Mouse (Mus musculus) embryonic facial prominence, embryonic 10.5 days (tissue): ENCODE measurements around the gene Fam208a. TPM values are rescaled to one million over a fixed set of nuclear protein-coding genes. Genes with fewer than 3 reads are reported as not detected.

Source experiments
- DNase-seq: peaks from one replicate; pipeline ENCODE4 v3.0.0-alpha.2; 2017; ENCODE audit warnings: low spot score
- H3K27ac ChIP-seq: fragments of 300-500 bp; sonication (generic); replicated peaks from 2 replicates; pipeline ENCODE4 v1.5.1; 2016; ENCODE audit warnings: mild to moderate bottlenecking
- H3K27me3 ChIP-seq: fragments of 300-500 bp; sonication (generic); replicated peaks from 2 replicates; pipeline ENCODE4 v1.6.1; 2016; ENCODE audit warnings: low read depth, mild to moderate bottlenecking; ENCODE audit not compliant: poor library complexity, severe bottlenecking
- H3K36me3 ChIP-seq: fragments of 300-500 bp; sonication (generic); replicated peaks from 2 replicates; pipeline ENCODE4 v1.6.1; 2016; ENCODE audit warnings: mild to moderate bottlenecking, moderate library complexity
- H3K4me1 ChIP-seq: fragments of 300-500 bp; sonication (generic); 2 replicates; pipeline ENCODE4 v1.6.1; 2016
- H3K4me3 ChIP-seq: fragments of 300-500 bp; sonication (generic); 2 replicates; pipeline ENCODE4 v1.5.1; 2016; ENCODE audit warnings: mild to moderate bottlenecking, moderate library complexity
- H3K9me3 ChIP-seq: fragments of 300-500 bp; sonication (generic); 2 replicates; pipeline ENCODE4 v1.6.1; 2016; ENCODE audit warnings: mild to moderate bottlenecking
- WGBS: fragments of 180-500 bp; shearing (Covaris S2); methylation state at CpG from one replicate; pipeline ENCODE4 v1.1.7; 2016; 5-methylcytosine and 5-hydroxymethylcytosine counted together
- polyA plus RNA-seq: library from polyadenylated mRNA; unstranded; fragments of >200 nt; fragmentation: Nextera tagmentation; extraction: Ambion mirVana; gene quantifications from 2 replicates; pipeline ENCODE4 v1.2.1, GENCODE M21; 2016

Fam208a gene
- 13.3 and 14.4 TPM in 2 replicates for polyA plus RNA-seq

- peak within 1 kb of the TSS; percentile 99 for H3K27ac ChIP-seq
- peak within 1 kb of the TSS; percentile 83 for H3K4me3 ChIP-seq
- H3K36me3 ChIP-seq: peaks cover 35% of the 10 kb centered on the region
- H3K9me3 ChIP-seq: peaks cover 17% of the 10 kb centered on the region
- peaks cover 10% of the 10 kb centered on the region for H3K4me1 ChIP-seq
- 2% methylated on average over 43 of the region's 43 CpGs for WGBS
- peaks cover 13% of the 10 kb centered on the region for H3K27me3 ChIP-seq
- peak; percentile 94 for DNase-seq
Observed at GRCm38 (mm10) chr14:27428573-27428972, at the start of gene Fam208a. Gene Fam208a, plus strand, starts transcription at chr14:27428834.

GRCm38 (mm10) chr14:27379404-27379803 lies 49.2 kb upstream of the Fam208a start:
- Histone ChIP-seq H3K9me3 (no peaks in the 10 kb centered on the region), H3K4me1 (no peaks in the 10 kb centered on the region), H3K27ac (no peak overlapping the region), H3K27me3 (no peaks in the 10 kb centered on the region), H3K36me3 (no peaks in the 10 kb centered on the region), H3K4me3 (no peak overlapping the region)
- DNase-seq: no peak
- WGBS: 88% methylated on average over 12 of the region's 12 CpGs

- Histone ChIP-seq H3K27ac (no peak overlapping the region), H3K4me3 (no peak overlapping the region), H3K27me3 (no peaks in the 10 kb centered on the region), H3K4me1 (no peaks in the 10 kb centered on the region), H3K36me3 (no peaks in the 10 kb centered on the region), H3K9me3 (no peaks in the 10 kb centered on the region)
- 83% methylated on average over 7 of the region's 7 CpGs for WGBS
- DNase-seq: no peak
Observed at GRCm38 (mm10) chr14:27381459-27381858, 47.2 kb upstream of the Fam208a start.

- no peak overlapping the region for H3K27ac ChIP-seq
- H3K4me1 ChIP-seq: no peaks in the 10 kb centered on the region
- H3K9me3 ChIP-seq: no peaks in the 10 kb centered on the region
- H3K27me3 ChIP-seq: no peaks in the 10 kb centered on the region
- 90% methylated on average over 5 of the region's 5 CpGs for WGBS
- no peaks in the 10 kb centered on the region for H3K36me3 ChIP-seq
- no peak for DNase-seq
- H3K4me3 ChIP-seq: no peak overlapping the region
Observed at GRCm38 (mm10) chr14:27383321-27383830, 45.3 kb upstream of the Fam208a start.

GRCm38 (mm10) chr14:27384143-27384542 lies 44.5 kb upstream of the Fam208a start:
- no peaks in the 10 kb centered on the region for H3K9me3 ChIP-seq
- H3K36me3 ChIP-seq: no peaks in the 10 kb centered on the region
- WGBS: 90% methylated on average over 4 of the region's 4 CpGs
- H3K27me3 ChIP-seq: no peaks in the 10 kb centered on the region
- H3K4me1 ChIP-seq: no peaks in the 10 kb centered on the region
- H3K4me3 ChIP-seq: no peak overlapping the region
- no peak for DNase-seq
- H3K27ac ChIP-seq: no peak overlapping the region

- H3K4me1 ChIP-seq: peaks cover 3% of the 10 kb centered on the region; the same call in 1 of the 2 replicates
- H3K27me3 ChIP-seq: no peaks in the 10 kb centered on the region
- no peaks in the 10 kb centered on the region for H3K9me3 ChIP-seq
- no peaks in the 10 kb centered on the region for H3K36me3 ChIP-seq
- no peak overlapping the region for H3K4me3 ChIP-seq
- H3K27ac ChIP-seq: no peak overlapping the region
- DNase-seq: no peak
Observed at GRCm38 (mm10) chr14:27388616-27389015, 40.0 kb upstream of the Fam208a start.

- Histone ChIP-seq H3K4me3 (no peak overlapping the region), H3K9me3 (no peaks in the 10 kb centered on the region), H3K27ac (no peak overlapping the region), H3K36me3 (no peaks in the 10 kb centered on the region), H3K4me1 (peaks cover 10% of the 10 kb centered on the region), H3K27me3 (no peaks in the 10 kb centered on the region)
- no peak for DNase-seq
- WGBS: 84% methylated on average over 2 of the region's 2 CpGs
Observed at GRCm38 (mm10) chr14:27389722-27390121, 38.9 kb upstream of the Fam208a start.

GRCm38 (mm10) chr14:27390663-27391062 lies 38.0 kb upstream of the Fam208a start:
- WGBS: 67% methylated on average over 7 of the region's 7 CpGs
- no peak overlapping the region for H3K4me3 ChIP-seq
- peaks cover 10% of the 10 kb centered on the region for H3K4me1 ChIP-seq

GRCm38 (mm10) chr14:27391776-27392308 lies 36.8 kb upstream of the Fam208a start:
- Histone ChIP-seq H3K4me3 (no peak overlapping the region), H3K36me3 (no peaks in the 10 kb centered on the region), H3K4me1 (peaks cover 10% of the 10 kb centered on the region), H3K27me3 (no peaks in the 10 kb centered on the region), H3K27ac (no peak overlapping the region), H3K9me3 (no peaks in the 10 kb centered on the region)
- no peak for DNase-seq
- WGBS: 74% methylated on average over 9 of the region's 9 CpGs

More at GRCm38 (mm10) chr14:27390663-27391062, 38.0 kb upstream of the Fam208a start:
- H3K27me3 ChIP-seq: no peaks in the 10 kb centered on the region
- H3K9me3 ChIP-seq: no peaks in the 10 kb centered on the region
- DNase-seq: no peak
- H3K36me3 ChIP-seq: no peaks in the 10 kb centered on the region
- no peak overlapping the region for H3K27ac ChIP-seq

- DNase-seq: no peak
- no peaks in the 10 kb centered on the region for H3K27me3 ChIP-seq
- H3K4me3 ChIP-seq: no peak overlapping the region
- WGBS: 94% methylated on average over 2 of the region's 2 CpGs
- no peaks in the 10 kb centered on the region for H3K36me3 ChIP-seq
- H3K9me3 ChIP-seq: no peaks in the 10 kb centered on the region
- H3K4me1 ChIP-seq: peaks cover 10% of the 10 kb centered on the region
- H3K27ac ChIP-seq: no peak overlapping the region
Observed at GRCm38 (mm10) chr14:27392660-27393059, 36.0 kb upstream of the Fam208a start.

- H3K36me3 ChIP-seq: no peaks in the 10 kb centered on the region
- no peaks in the 10 kb centered on the region for H3K9me3 ChIP-seq
- no peaks in the 10 kb centered on the region for H3K27me3 ChIP-seq
- H3K4me1 ChIP-seq: peaks cover 10% of the 10 kb centered on the region
- H3K27ac ChIP-seq: no peak overlapping the region
- no peak overlapping the region for H3K4me3 ChIP-seq
- no peak for DNase-seq
- WGBS: 65% methylated on average over 10 of the region's 10 CpGs
Observed at GRCm38 (mm10) chr14:27393806-27394205, 34.8 kb upstream of the Fam208a start.

- H3K4me1 ChIP-seq: peaks cover 10% of the 10 kb centered on the region
- 87% methylated on average over 7 of the region's 7 CpGs for WGBS
- no peaks in the 10 kb centered on the region for H3K27me3 ChIP-seq
- no peaks in the 10 kb centered on the region for H3K9me3 ChIP-seq
- H3K36me3 ChIP-seq: no peaks in the 10 kb centered on the region
- H3K27ac ChIP-seq: no peak overlapping the region
- DNase-seq: no peak
- no peak overlapping the region for H3K4me3 ChIP-seq
Observed at GRCm38 (mm10) chr14:27396424-27396823, 32.2 kb upstream of the Fam208a start.

- Histone ChIP-seq H3K9me3 (no peaks in the 10 kb centered on the region), H3K36me3 (no peaks in the 10 kb centered on the region), H3K27ac (no peak overlapping the region), H3K4me3 (no peak overlapping the region), H3K27me3 (no peaks in the 10 kb centered on the region), H3K4me1 (peaks cover 10% of the 10 kb centered on the region)
- WGBS: 93% methylated on average over 6 of the region's 6 CpGs
- no peak for DNase-seq
Observed at GRCm38 (mm10) chr14:27397526-27397925, 31.1 kb upstream of the Fam208a start.
